Mouse (Mus musculus): ENCODE measurements around the gene Fsd2.

Fsd2 gene

GRCm38 (mm10) chr7:81572610-81573268 is 6.0 kb upstream of the Fsd2 start:
- no peak for DNase-seq (ENCODE audit: low read depth, low spot score)

DNA sequence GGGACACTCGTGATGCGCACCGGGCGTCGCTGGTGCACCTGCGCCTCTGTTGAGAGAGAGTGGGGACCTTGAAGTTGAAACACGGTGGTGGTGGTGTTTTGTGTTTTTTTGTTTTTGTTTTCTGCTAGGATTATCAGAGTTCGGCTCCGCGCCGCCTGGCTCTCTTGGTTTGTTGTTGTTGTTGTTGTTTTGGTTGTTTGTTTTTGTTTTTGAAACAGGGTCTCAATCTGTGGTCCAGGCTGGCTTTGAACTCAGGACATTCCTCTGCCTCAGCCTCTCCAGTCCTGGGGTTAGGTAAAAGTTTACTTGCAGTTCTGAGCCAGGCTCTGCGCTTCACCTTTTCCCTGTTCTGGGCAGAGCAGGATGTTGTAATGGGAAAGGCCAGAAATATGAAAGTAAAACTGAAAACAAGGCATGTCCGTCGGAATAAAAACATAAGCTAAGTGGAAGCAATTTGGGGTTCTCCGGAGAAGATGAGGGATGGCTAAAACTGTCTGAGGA is 5.2 kb upstream of the Fsd2 start:
- no peak for DNase-seq (ENCODE audit: low read depth, low spot score)

GRCm38 (mm10) chr7:81571108-81571940 is 4.6 kb upstream of the Fsd2 start, which contains the start of gene Whamm:
Gene Whamm, plus strand, starts transcription at chr7:81571266.
- DNase-seq (ENCODE audit: low read depth, low spot score): peak; percentile 96

- no peak for DNase-seq (ENCODE audit: low read depth, low spot score)
These were observed 4.0 kb upstream of the Fsd2 start for GRCm38 (mm10) chr7:81570752-81571107.

GRCm38 (mm10) chr7:81570271-81570670 is 3.5 kb upstream of the Fsd2 start:
- DNase-seq (ENCODE audit: low read depth, low spot score): no peak

DNA sequence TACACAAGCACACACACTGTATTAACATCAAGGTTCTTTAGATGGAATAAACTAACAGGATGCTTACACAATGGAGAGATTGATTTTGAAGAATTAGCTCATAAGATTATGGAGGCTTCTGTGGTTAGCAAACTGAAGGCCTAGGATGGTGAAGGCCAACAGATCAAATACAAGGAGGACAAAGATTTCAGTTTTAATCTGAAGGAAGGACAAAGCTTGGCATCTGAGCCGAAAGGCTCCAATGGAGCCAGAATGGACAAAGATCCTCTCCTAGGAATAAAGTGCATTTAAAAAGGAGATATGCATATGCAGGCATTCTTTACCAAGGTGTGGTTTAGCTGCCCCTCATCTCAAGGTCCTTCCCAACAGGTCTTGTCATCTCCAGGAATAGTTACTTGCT is 3.1 kb upstream of the Fsd2 start:
- no peak for DNase-seq (ENCODE audit: low read depth, low spot score)

- DNase-seq (ENCODE audit: low read depth, low spot score): no peak
These were observed 652 bp upstream of the Fsd2 start for GRCm38 (mm10) chr7:81567396-81567795.

- no peak for DNase-seq (ENCODE audit: low read depth, low spot score)
These were observed 412 bp downstream of the Fsd2 start for GRCm38 (mm10) chr7:81566332-81566731.

GRCm38 (mm10) chr7:81565381-81566055 is 1.2 kb downstream of the Fsd2 start:
- DNase-seq (ENCODE audit: low read depth, low spot score): no peak

DNA sequence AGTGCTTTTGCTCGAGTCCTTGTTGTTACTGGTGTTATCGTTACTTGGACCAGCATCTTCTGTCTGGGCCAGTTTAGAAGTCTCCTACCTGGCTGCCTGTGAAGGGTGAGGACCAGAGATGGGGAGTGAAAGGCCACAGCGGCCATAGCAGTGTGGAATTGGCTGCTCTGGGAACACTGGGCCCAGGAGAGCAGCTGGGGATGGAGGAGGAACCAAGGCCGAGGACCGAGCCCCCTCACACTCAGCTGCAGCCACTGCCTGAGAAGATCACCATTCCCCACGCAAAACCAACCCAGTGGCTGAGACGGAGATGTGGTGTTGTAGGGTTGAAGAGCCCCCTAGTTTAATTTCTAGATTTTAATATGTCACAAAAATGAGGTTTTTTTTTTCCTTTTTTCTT is 2.0 kb downstream of the Fsd2 start:
- no peak for DNase-seq (ENCODE audit: low read depth, low spot score)

- no peak for DNase-seq (ENCODE audit: low read depth, low spot score)
These were observed 3.2 kb downstream of the Fsd2 start for GRCm38 (mm10) chr7:81563506-81564015.

DNA sequence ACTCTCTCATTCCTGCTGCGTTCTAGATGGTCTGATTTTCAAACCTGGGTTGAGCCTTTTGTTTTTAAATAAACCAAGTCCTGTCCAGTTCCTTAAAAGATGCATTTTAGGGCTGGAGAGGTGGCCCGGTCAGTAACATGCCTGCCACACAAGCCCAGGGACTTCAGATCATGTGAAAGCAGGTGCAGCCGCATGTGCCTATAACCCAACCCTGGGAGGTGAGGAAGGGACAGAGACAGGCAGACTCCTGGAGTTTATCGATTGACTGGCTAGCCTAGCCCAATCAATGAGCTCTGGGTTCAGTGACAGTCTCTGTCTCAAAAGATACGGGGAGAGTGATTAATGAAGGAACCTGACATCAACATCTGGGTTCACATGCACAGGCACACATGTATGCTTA is 5.5 kb downstream of the Fsd2 start:
- no peak for DNase-seq (ENCODE audit: low read depth, low spot score)

GRCm38 (mm10) chr7:81560101-81561049 is 6.4 kb downstream of the Fsd2 start:
- no peak for DNase-seq (ENCODE audit: low read depth, low spot score)

DNA sequence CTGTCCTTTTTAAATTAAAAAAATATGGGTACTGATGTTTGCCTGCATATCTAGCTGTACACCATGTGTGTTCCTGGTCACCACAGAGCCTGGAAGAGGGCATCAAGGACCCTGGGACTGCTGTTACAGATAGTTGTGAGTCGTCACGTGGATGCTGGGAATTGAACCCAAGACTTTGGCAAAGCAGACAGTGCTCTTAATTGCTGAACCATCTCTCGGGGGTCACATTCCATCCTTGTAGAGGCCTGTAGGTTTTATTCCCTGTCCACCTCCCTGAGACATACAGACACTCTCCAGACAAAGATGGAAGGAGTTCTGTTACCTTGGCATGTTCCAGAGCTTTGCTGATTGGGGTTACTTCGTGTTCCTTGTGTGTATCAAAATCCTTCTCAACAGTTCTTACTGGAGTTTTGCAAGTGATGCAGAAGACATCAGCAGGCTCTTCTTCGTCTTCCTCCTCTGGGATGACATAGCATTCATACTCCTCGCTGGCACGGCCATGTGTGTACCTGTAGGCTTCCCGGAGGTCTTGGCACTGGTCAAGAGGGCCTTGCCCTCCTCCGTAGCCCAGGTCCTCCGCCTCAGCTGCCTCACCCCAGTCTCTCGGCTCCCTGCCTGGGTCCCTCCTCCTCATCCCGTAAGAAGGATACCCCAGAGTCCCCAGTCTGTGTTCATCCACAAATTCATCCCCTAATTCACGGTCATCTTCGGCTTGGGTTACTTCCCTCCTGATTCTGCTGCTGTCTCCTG is 7.3 kb downstream of the Fsd2 start:
- no peak for DNase-seq (ENCODE audit: low read depth, low spot score)

GRCm38 (mm10) chr7:81557985-81558360 is 8.8 kb downstream of the Fsd2 start:
- no peak for DNase-seq (ENCODE audit: low read depth, low spot score)

- no peak for DNase-seq (ENCODE audit: low read depth, low spot score)
These were observed 9.3 kb downstream of the Fsd2 start for GRCm38 (mm10) chr7:81557252-81557984.

- no peak for DNase-seq (ENCODE audit: low read depth, low spot score)
These were observed 9.9 kb downstream of the Fsd2 start for GRCm38 (mm10) chr7:81556839-81557238.

DNA sequence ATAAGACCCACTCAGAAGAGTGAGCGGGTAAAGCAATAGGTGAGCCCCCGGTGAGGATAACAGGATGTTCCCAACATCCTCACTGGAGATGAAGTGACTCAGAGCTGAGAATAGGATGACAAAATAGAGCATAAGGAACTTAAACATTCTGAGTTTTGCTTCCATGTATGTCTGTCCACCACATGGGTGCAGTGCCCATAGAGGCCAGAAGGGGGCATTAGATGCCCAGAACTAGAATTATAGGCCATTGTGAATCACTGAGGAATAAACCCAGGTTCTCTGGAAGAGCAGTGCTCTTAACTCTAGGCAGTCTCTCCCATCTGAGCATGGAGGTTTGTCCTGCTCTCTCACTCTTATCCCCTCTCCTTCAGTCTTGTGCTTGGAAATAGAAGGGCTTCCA is 12.4 kb downstream of the Fsd2 start:
- DNase-seq (ENCODE audit: low read depth, low spot score): peak; percentile 62

GRCm38 (mm10) chr7:81553589-81553988 is 13.2 kb downstream of the Fsd2 start:
- no peak for DNase-seq (ENCODE audit: low read depth, low spot score)

GRCm38 (mm10) chr7:81548864-81549263 is 17.9 kb downstream of the Fsd2 start:
- DNase-seq (ENCODE audit: low read depth, low spot score): no peak

Measured in ES-CJ7 (cell line).